Mouse (Mus musculus) cerebellum, postnatal 4 days (tissue): ENCODE measurements at regions not wholly inside any gene's neighbourhood (a gene's known extent, or its start where the extent isn't known, plus 50 kb on each side); places are given as distances from the start of the nearest gene placed in this dataset.

Source experiments
- DNase-seq, 2 experiments: peaks; one replicate each; pipeline ENCODE4 v3.0.0; 2022; ENCODE audit warnings: low spot score in 2 of 2, mixed read lengths in 1 of 2

DNA sequence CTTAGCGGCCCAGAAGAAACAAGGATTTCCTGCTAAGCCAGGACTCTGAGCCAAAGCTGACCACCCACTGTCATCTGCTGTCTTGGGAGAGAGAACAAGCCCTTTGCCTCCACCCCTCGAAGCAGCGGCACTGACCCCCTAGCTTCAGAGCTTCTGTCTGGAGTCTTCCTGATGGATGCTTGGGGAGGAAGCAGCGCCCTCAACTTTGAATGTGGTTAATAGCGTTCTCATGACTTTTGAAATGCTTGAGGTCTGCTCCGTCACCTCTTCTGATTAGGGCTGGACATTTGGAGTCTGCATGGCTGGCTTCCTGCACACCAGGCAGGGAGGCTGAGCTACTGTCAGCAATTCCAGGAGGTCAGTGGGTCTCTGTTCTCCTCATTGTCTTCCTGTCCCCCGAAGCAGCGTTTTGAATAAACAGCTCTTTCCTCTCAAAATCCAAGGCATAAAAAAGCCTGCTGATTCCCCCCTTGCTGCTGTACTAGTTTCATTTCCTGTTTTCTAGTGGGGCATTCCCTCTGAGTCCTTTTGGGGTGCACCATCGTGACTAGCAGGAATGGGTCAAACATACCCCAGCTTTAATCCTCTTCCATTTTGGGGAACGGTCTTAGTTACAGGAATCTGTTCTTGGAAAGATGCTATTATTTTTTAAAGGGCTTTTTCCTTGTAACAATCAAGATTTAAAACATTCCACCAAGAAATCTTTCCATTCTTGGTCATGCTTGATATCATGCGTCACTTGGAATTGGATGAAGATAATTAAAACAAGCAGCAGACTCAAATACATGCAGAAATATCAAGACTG, 256.0 kb downstream of the Ankrd16 start:
- DNase-seq: no peak

DNA sequence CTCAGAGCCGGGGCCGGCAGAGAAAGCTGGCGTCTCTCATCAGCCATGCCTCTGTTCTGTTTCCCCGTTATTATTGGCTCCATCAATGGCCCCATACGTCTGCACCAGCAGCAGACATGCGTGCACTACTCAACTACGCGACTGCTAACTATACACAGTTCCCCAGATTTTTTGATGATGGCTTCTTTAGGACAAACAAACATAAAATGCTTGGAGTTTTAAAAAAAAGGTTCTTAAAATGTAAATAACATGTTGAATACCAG, 256.6 kb downstream of the Ankrd16 start:
- DNase-seq: no peak

DNA sequence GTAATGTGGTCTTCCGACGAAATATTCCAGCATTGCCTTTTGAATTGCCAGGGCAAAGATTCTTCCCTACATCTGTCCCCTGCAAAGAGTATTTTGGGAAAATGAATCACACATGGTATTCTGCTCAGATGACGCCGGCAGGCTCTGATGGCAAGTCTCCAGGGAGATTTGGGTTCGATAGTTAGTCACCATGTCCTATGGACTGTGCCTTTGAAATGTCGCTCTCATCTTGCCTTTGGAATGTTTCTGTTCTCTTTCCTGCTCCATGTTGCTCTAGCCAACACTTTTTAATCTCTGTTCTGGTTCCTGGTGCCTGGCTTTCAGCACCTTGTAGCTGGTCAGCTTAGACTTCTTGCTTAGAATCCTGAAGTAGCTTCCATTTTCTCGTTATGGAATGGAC, 252.3 kb downstream of the Itga8 start:
- no peak for DNase-seq

DNA sequence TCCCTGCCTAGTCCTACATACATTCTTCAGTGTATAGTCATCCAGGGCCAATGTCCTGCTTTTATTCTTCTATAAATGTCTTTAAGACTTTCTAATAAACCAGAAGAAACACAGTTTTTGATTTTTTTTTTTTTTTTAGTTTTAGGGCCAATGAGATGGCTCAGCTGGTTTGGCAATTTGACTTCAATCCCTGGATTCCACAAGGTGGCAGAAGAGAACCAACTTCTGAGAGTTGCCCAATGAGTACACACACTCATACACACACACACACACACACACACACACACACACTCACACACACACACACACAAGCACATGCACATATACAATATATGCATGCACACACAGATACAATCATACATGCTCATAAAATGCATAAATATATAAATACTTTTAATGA, 251.8 kb downstream of the Itga8 start:
- peak in 1 of 2 experiments; percentile 7 for DNase-seq

DNA sequence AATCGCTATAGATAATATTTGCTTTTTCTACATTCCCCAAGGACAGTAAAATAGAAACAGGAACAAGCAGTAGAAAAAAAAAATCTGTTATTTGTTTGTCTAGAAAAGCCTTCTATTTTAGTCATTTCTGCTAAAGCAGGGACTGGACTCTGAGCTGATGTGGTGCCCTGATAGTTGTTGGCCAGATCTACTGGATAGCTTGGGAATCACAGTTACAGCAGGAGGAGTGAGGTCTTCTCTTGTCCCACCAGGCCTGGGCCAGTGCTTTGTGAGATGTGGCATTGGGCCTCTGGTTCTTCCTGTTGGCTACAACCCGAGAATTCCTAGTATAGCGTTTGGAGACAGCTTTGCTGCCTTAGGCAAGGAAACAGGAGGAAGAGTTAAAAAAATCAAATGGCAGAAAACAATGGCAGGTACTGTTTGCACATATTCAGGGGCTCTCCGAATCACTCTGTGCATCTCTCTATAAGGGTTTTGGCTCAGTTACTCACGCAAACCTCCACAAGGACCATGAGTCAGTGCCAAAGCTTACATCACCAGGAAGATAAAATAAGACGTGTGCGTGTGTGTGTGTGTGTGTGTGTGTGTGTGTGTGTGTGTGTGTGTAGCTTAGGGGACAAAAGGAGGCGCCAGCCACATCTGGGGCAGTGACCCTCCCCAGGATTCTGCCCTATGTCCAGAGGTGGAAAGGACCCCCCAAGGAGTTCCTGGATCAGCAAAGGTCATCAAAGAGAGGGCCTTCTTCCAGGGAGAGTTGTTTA, 248.1 kb downstream of the Itga8 start:
- DNase-seq: no peak

DNA sequence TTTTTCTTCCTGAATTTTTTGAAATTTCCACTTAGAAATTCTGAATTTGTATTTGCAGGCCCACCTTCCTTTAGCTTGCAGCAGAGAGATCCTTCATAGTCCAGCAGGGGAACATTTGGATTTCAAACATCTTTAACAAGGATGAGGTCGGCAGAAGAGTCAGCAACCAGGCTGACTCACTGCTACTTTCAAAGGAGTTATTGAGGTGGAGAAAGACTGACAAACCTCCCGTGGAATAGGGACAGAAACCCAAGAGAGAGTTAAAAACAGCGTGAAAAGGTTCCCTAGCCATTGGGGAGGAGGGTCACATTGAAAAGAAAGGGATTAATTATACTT, 247.6 kb downstream of the Itga8 start:
- DNase-seq: no peak
